Mouse (Mus musculus) frontal cortex, postnatal 36 days (tissue): ENCODE data around the gene Angel2.

Experiments
- DNase-seq, 2 experiments: peaks; one replicate each; pipeline ENCODE4 v3.0.0; 2022; ENCODE audit warnings: low spot score in 2 of 2

Gene Angel2

GRCm38 (mm10) chr1:190929010-190929695 lies 4.2 kb downstream of the Angel2 start:
- DNase-seq, result peak; percentile 56 to 57

GRCm38 (mm10) chr1:190930181-190930580 lies 5.3 kb downstream of the Angel2 start:
- DNase-seq, result no peak

- DNase-seq, result no peak
These were observed 14.9 kb downstream of the Angel2 start for GRCm38 (mm10) chr1:190939803-190940202.

- peak; percentile 64 to 81 for DNase-seq
These were observed 19.3 kb downstream of the Angel2 start for GRCm38 (mm10) chr1:190944109-190944760.

- no peak for DNase-seq
These were observed 23.1 kb downstream of the Angel2 start for GRCm38 (mm10) chr1:190947986-190948385.

- no peak for DNase-seq
These were observed 23.5 kb downstream of the Angel2 start for GRCm38 (mm10) chr1:190948439-190948838.

- DNase-seq, result no peak
These were observed 23.9 kb downstream of the Angel2 start for GRCm38 (mm10) chr1:190948846-190949245.

GRCm38 (mm10) chr1:190951014-190951413 lies 26.1 kb downstream of the Angel2 start:
- DNase-seq, result no peak

GRCm38 (mm10) chr1:190953009-190953408 lies 28.1 kb downstream of the Angel2 start:
- DNase-seq, result no peak

GRCm38 (mm10) chr1:190958821-190959220 lies 33.9 kb downstream of the Angel2 start:
- DNase-seq, result no peak

- no peak for DNase-seq
These were observed 37.8 kb downstream of the Angel2 start for GRCm38 (mm10) chr1:190962760-190963159.

GRCm38 (mm10) chr1:190964992-190965780 lies 40.3 kb downstream of the Angel2 start:
- no peak for DNase-seq

GRCm38 (mm10) chr1:190968010-190968409 lies 43.1 kb downstream of the Angel2 start:
- no peak for DNase-seq

- peak; percentile 26 to 34 for DNase-seq
These were observed 47.0 kb downstream of the Angel2 start for GRCm38 (mm10) chr1:190971708-190972610.

GRCm38 (mm10) chr1:190972612-190973192 lies 47.8 kb downstream of the Angel2 start:
- DNase-seq, result peak in 1 of 2 experiments; percentile 13

- no peak for DNase-seq
These were observed 49.3 kb downstream of the Angel2 start for GRCm38 (mm10) chr1:190974191-190974590.

GRCm38 (mm10) chr1:190974833-190975232 lies 49.9 kb downstream of the Angel2 start:
- DNase-seq, result no peak

- DNase-seq, result no peak
These were observed 52.1 kb downstream of the Angel2 start for GRCm38 (mm10) chr1:190976887-190977573.

- no peak for DNase-seq
These were observed 53.1 kb downstream of the Angel2 start for GRCm38 (mm10) chr1:190978001-190978400.

- DNase-seq, result peak in 1 of 2 experiments; percentile 9
These were observed 53.7 kb downstream of the Angel2 start for GRCm38 (mm10) chr1:190978511-190979073.
